Mouse (Mus musculus): ENCODE measurements at regions not wholly inside any gene's neighbourhood (a gene's known extent, or its start where the extent isn't known, plus 50 kb on each side); places are given as distances from the start of the nearest gene placed in this dataset.

GRCm38 (mm10) chr1:45031436-45032027, 279.8 kb upstream of the Col3a1 start:
- TF ChIP-seq CTCF (IDR thresholded peaks at IDR 0.05; ENCODE audit: low read depth, low read length) (no peak), POLR2A (IDR thresholded peaks at IDR 0.05; ENCODE audit: extremely low read depth, insufficient read depth, low read length) (no peak)

Measured in liver, adult 2 months (tissue).